Mouse (Mus musculus) WW6 (cell line): ENCODE data around the gene Klk1b5.
"Not testable (repeated sequence)": the region's sequence is repeated elsewhere in the genome, so short reads cannot be mapped to it uniquely, and the experiment has no call there.

Experiments
- DNase-seq: peaks from one replicate; pipeline ENCODE4 v3.0.0-alpha.2; 2013; ENCODE audit warnings: low read depth, low spot score

Gene Klk1b5

GRCm38 (mm10) chr7:44215645-44216044 is at the start of gene Klk1b5:
TSS of gene Klk1b5 (plus strand) at chr7:44215945.
- DNase-seq: no peak

- DNase-seq: no peak
Measured at GRCm38 (mm10) chr7:44179299-44180045, 36.3 kb upstream of the Klk1b5 start.

- not testable (repeated sequence) for DNase-seq
Measured at GRCm38 (mm10) chr7:44186516-44186915, 29.2 kb upstream of the Klk1b5 start.

GRCm38 (mm10) chr7:44187936-44188335 is 27.8 kb upstream of the Klk1b5 start, which contains the start of gene Klk1b24:
TSS of gene Klk1b24 (plus strand) at chr7:44188236.
- not testable (repeated sequence) for DNase-seq

GRCm38 (mm10) chr7:44193466-44193865 is 22.3 kb upstream of the Klk1b5 start:
- DNase-seq: not testable (repeated sequence)

- DNase-seq: no peak
Measured at GRCm38 (mm10) chr7:44197891-44198290, 17.9 kb upstream of the Klk1b5 start, which contains the start of gene Klk1b3. TSS of gene Klk1b3 (plus strand) at chr7:44198191.

GRCm38 (mm10) chr7:44207135-44207534 is 8.6 kb upstream of the Klk1b5 start, which contains the start of gene Klk1b4:
TSS of gene Klk1b4 (plus strand) at chr7:44207435.
- not testable (repeated sequence) for DNase-seq

- no peak for DNase-seq
Measured at GRCm38 (mm10) chr7:44208307-44208706, 7.4 kb upstream of the Klk1b5 start.

- not testable (repeated sequence) for DNase-seq
Measured at GRCm38 (mm10) chr7:44221601-44222000, 5.9 kb downstream of the Klk1b5 start.

- DNase-seq: not testable (repeated sequence)
Measured at GRCm38 (mm10) chr7:44222335-44222734, 6.6 kb downstream of the Klk1b5 start.

GRCm38 (mm10) chr7:44225076-44225475 is 9.3 kb downstream of the Klk1b5 start, which contains the start of gene Klk1:
TSS of gene Klk1 (plus strand) at chr7:44225360.
- no peak for DNase-seq

GRCm38 (mm10) chr7:44235909-44236308 is 20.2 kb downstream of the Klk1b5 start, which contains the start of gene Gm36864:
TSS of gene Gm36864 (plus strand) at chr7:44236177.
- no peak for DNase-seq

- DNase-seq: no peak
Measured at GRCm38 (mm10) chr7:44239913-44240312, 24.2 kb downstream of the Klk1b5 start.

GRCm38 (mm10) chr7:44240712-44241111 is 25.0 kb downstream of the Klk1b5 start:
- DNase-seq: no peak

GRCm38 (mm10) chr7:44241163-44241562 is 25.4 kb downstream of the Klk1b5 start:
- DNase-seq: no peak

- no peak for DNase-seq
Measured at GRCm38 (mm10) chr7:44244080-44244479, 28.3 kb downstream of the Klk1b5 start.

- peak; percentile 74 for DNase-seq
Measured at GRCm38 (mm10) chr7:44246055-44246983, 30.6 kb downstream of the Klk1b5 start, which contains the start of the genes 1700028J19Rik and 2410002F23Rik. TSS of gene 1700028J19Rik (minus strand) at chr7:44246695. TSS of gene 2410002F23Rik (plus strand) at chr7:44246722.

- no peak for DNase-seq
Measured at GRCm38 (mm10) chr7:44246984-44247470, 31.3 kb downstream of the Klk1b5 start.

GRCm38 (mm10) chr7:44247971-44248370 is 32.2 kb downstream of the Klk1b5 start:
- DNase-seq: no peak

- no peak for DNase-seq
Measured at GRCm38 (mm10) chr7:44249248-44249647, 33.5 kb downstream of the Klk1b5 start.

GRCm38 (mm10) chr7:44250732-44251275 is 35.1 kb downstream of the Klk1b5 start:
- DNase-seq: not testable (repeated sequence)
